Mouse (Mus musculus): ENCODE results near the gene Edem2.
A peak's percentile ranks its signal among the peaks of the same experiment; 100 is the strongest.
"Not testable (repeated sequence)": the region's sequence is repeated elsewhere in the genome, so short reads cannot be mapped to it uniquely, and the experiment has no call there.

Edem2 gene

GRCm38 (mm10) chr2:155735766-155736165 is 6.5 kb upstream of the Edem2 start, which contains the start of gene Gm17581:
TSS of gene Gm17581 (minus strand) at chr2:155735866.
- not testable (repeated sequence) for DNase-seq (ENCODE audit: low spot score)

GRCm38 (mm10) chr2:155735080-155735479 is 5.8 kb upstream of the Edem2 start:
- DNase-seq (ENCODE audit: low spot score), result no peak

GRCm38 (mm10) chr2:155728742-155729141 is 533 bp downstream of the Edem2 start:
- DNase-seq (ENCODE audit: low spot score), result no peak

GRCm38 (mm10) chr2:155727764-155728395 is 1.4 kb downstream of the Edem2 start:
- DNase-seq (ENCODE audit: low spot score), result no peak

- no peak for DNase-seq (ENCODE audit: low spot score)
Measured at GRCm38 (mm10) chr2:155726302-155726701, 3.0 kb downstream of the Edem2 start.

GRCm38 (mm10) chr2:155724526-155724925 is 4.7 kb downstream of the Edem2 start:
- DNase-seq (ENCODE audit: low spot score), result no peak

GRCm38 (mm10) chr2:155724036-155724435 is 5.2 kb downstream of the Edem2 start:
- no peak for DNase-seq (ENCODE audit: low spot score)

- DNase-seq (ENCODE audit: low spot score), result no peak
Measured at GRCm38 (mm10) chr2:155720585-155720984, 8.7 kb downstream of the Edem2 start.

- DNase-seq (ENCODE audit: low spot score), result no peak
Measured at GRCm38 (mm10) chr2:155717082-155717990, 11.9 kb downstream of the Edem2 start.

- no peak for DNase-seq (ENCODE audit: low spot score)
Measured at GRCm38 (mm10) chr2:155710557-155710956, 18.7 kb downstream of the Edem2 start.

- DNase-seq (ENCODE audit: low spot score), result no peak
Measured at GRCm38 (mm10) chr2:155707251-155707650, 22.0 kb downstream of the Edem2 start.

- DNase-seq (ENCODE audit: low spot score), result peak; percentile 75
Measured at GRCm38 (mm10) chr2:155703630-155704029, 25.6 kb downstream of the Edem2 start.

GRCm38 (mm10) chr2:155701399-155701919 is 27.8 kb downstream of the Edem2 start:
- DNase-seq (ENCODE audit: low spot score), result no peak

- DNase-seq (ENCODE audit: low spot score), result not testable (repeated sequence)
Measured at GRCm38 (mm10) chr2:155698443-155698842, 30.8 kb downstream of the Edem2 start.

- no peak for DNase-seq (ENCODE audit: low spot score)
Measured at GRCm38 (mm10) chr2:155696851-155697250, 32.4 kb downstream of the Edem2 start.

GRCm38 (mm10) chr2:155696091-155696558 is 33.1 kb downstream of the Edem2 start:
- peak; percentile 86 for DNase-seq (ENCODE audit: low spot score)

- DNase-seq (ENCODE audit: low spot score), result no peak
Measured at GRCm38 (mm10) chr2:155695316-155695715, 34.0 kb downstream of the Edem2 start.

- DNase-seq (ENCODE audit: low spot score), result no peak
Measured at GRCm38 (mm10) chr2:155694564-155694963, 34.7 kb downstream of the Edem2 start.

GRCm38 (mm10) chr2:155693136-155693535 is 36.1 kb downstream of the Edem2 start:
- no peak for DNase-seq (ENCODE audit: low spot score)

- peak; percentile 97 for DNase-seq (ENCODE audit: low spot score)
Measured at GRCm38 (mm10) chr2:155691723-155692493, 37.4 kb downstream of the Edem2 start, which contains the start of gene Trpc4ap. TSS of gene Trpc4ap (minus strand) at chr2:155692384.

GRCm38 (mm10) chr2:155691336-155691722 is 37.9 kb downstream of the Edem2 start:
- DNase-seq (ENCODE audit: low spot score), result no peak

GRCm38 (mm10) chr2:155689211-155689610 is 40.1 kb downstream of the Edem2 start:
- DNase-seq (ENCODE audit: low spot score), result no peak
